Mouse (Mus musculus) C2C12 (cell line): ENCODE data around the gene Lsamp.

ENCODE experiments used
- CTCF ChIP-seq: IDR thresholded peaks from one replicate; pipeline ENCODE4 v1.5.1; 2011; ENCODE audit not compliant: control insufficient read depth, insufficient read depth, insufficient read length
- MAX ChIP-seq: IDR thresholded peaks from one replicate; pipeline ENCODE4 v1.6.1; 2011; ENCODE audit warnings: mild to moderate bottlenecking, control low read depth
- USF1 ChIP-seq: IDR thresholded peaks from one replicate; pipeline ENCODE4 v1.6.1; 2011; ENCODE audit warnings: low read depth, mild to moderate bottlenecking, control low read depth, moderate library complexity

GRCm38 (mm10) chr16:40653508-40653907, 669.3 kb downstream of the Lsamp start:
- no peak for TF ChIP-seq CTCF
- no peak for TF ChIP-seq USF1
- TF ChIP-seq MAX = no peak
